Mouse (Mus musculus) heart, postnatal 0 days (tissue): Measurements from ENCODE around the gene Arhgap32.

Experiments
- CTCF ChIP-seq: IDR thresholded peaks from 2 replicates; pipeline ENCODE4 v1.5.1; 2016; ENCODE audit warnings: antibody characterized with exemption, control low read depth, low read depth
- EP300 ChIP-seq: IDR thresholded peaks from 2 replicates; pipeline ENCODE4 v1.6.1; 2016; ENCODE audit warnings: antibody characterized with exemption, low read depth

- no peak for TF ChIP-seq CTCF
- TF ChIP-seq EP300: no peak
Measured at GRCm38 (mm10) chr9:32072778-32073177, 43.2 kb upstream of the Arhgap32 start.
